Mouse (Mus musculus): ENCODE measurements around the gene Stx6. TPM values are rescaled to one million over a fixed set of nuclear protein-coding genes. Genes with fewer than 3 reads are reported as not detected.

Gene Stx6
- polyA plus RNA-seq, 1 experiment: 38.9 TPM

DNA sequence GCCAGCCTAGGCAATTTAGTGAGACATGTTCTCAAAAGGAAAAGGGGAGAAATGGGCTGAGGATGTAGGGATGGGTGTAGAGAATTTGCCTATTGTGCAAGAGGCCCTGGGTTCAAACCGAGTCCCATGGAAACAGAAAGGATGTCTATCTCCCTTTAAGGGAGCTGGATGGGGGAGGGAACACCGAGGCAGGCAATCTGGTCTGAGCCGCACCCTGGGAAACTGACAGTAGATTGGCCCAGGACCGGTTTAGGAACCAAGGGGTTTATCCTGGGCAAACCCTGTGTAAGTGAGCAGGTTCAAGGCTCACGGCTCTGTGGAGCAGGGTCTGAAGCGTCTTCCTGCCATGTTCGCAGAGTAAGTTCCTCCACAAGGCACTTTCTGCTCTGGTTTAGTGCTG is 87.0 kb downstream of the Stx6 start:
- Histone ChIP-seq H3K27ac (ENCODE audit: insufficient read depth, low read depth, low read length) (peak overlapping the region; percentile 94), H3K4me1 (ENCODE audit: control insufficient read depth, insufficient read depth, low read length) (peaks cover 26% of the 10 kb centered on the region), H3K27me3 (replicated peaks; ENCODE audit: control insufficient read depth, insufficient read depth, low read length) (no peaks in the 10 kb centered on the region), H3K4me3 (ENCODE audit: insufficient read depth, low read depth, low read length) (peak overlapping the region; percentile 81), H3K36me3 (ENCODE audit: control insufficient read depth, insufficient read depth, low read length) (no peaks in the 10 kb centered on the region; the same call in 1 of the 2 replicates)
- WGBS: 45% methylated on average over 7 of the region's 7 CpGs
- peak; percentile 70 for DNase-seq
- TF ChIP-seq CTCF (conservative IDR thresholded peaks at IDR 0.05; ENCODE audit: insufficient read depth, insufficient read length, low read depth, low read length) (no peak), POLR2A (IDR thresholded peaks at IDR 0.05; ENCODE audit: low read depth, low read length) (no peak)

DNA sequence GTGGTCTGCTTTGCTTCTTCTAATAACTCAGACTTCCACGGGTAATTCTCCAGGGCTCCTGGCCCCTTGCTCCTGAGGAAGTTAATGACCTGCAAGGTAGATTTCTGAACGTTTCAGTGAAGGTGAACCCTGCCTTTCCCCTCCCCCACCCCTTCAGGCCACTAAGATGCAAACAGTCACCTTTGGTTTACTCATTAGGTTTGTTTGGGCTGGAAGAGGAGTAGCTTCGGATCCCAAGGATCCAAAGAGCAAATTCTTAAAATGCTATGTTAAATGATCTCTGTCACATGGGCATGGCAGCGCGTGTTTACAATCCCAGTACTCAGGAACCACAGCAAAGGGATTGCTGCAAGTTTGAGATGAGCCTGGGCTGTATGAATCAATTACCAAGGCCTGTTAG is 88.9 kb downstream of the Stx6 start:
- H3K36me3 ChIP-seq (ENCODE audit: control insufficient read depth, insufficient read depth, low read length): no peaks in the 10 kb centered on the region
- no peaks in the 10 kb centered on the region for H3K27me3 ChIP-seq (replicated peaks; ENCODE audit: control insufficient read depth, insufficient read depth, low read length)
- no peak overlapping the region for H3K4me3 ChIP-seq (ENCODE audit: insufficient read depth, low read depth, low read length)
- H3K4me1 ChIP-seq (ENCODE audit: control insufficient read depth, insufficient read depth, low read length): peaks cover 22% of the 10 kb centered on the region
- peak overlapping the region; percentile 94 for H3K27ac ChIP-seq (ENCODE audit: insufficient read depth, low read depth, low read length)
- TF ChIP-seq CTCF (conservative IDR thresholded peaks at IDR 0.05; ENCODE audit: insufficient read depth, insufficient read length, low read depth, low read length) (no peak), POLR2A (IDR thresholded peaks at IDR 0.05; ENCODE audit: low read depth, low read length) (no peak)
- peak; percentile 88 for DNase-seq
- WGBS: 19% methylated on average over 5 of the region's 5 CpGs

DNA sequence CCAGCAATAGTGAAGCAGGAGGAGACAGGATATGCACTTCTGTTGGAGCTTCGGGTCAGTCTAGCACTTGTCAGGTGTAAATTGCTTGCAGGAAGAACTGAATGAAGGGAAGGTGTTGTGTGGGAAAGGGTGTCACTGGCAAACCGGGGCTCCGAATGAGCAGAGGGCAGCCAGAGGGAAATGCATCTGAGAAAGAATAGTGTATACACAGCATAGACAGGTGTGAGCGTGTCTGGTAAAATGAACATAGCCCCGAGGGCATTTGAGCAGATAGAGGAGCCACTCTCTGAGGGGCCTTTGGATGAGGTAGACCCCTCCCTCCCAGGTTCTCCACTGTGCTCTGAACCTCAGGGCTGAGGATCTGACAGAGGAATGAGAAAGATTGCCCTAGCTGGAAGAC is 89.5 kb downstream of the Stx6 start:
- Histone ChIP-seq H3K4me1 (ENCODE audit: control insufficient read depth, insufficient read depth, low read length) (peaks cover 28% of the 10 kb centered on the region), H3K4me3 (ENCODE audit: insufficient read depth, low read depth, low read length) (peak overlapping the region; percentile 9; the same call in 1 of the 2 replicates), H3K27me3 (replicated peaks; ENCODE audit: control insufficient read depth, insufficient read depth, low read length) (no peaks in the 10 kb centered on the region), H3K27ac (ENCODE audit: insufficient read depth, low read depth, low read length) (peak overlapping the region; percentile 94), H3K36me3 (ENCODE audit: control insufficient read depth, insufficient read depth, low read length) (no peaks in the 10 kb centered on the region)
- no peak for TF ChIP-seq POLR2A (IDR thresholded peaks at IDR 0.05; ENCODE audit: low read depth, low read length)
- 34% methylated on average over 5 of the region's 5 CpGs for WGBS
- no peak for DNase-seq

DNA sequence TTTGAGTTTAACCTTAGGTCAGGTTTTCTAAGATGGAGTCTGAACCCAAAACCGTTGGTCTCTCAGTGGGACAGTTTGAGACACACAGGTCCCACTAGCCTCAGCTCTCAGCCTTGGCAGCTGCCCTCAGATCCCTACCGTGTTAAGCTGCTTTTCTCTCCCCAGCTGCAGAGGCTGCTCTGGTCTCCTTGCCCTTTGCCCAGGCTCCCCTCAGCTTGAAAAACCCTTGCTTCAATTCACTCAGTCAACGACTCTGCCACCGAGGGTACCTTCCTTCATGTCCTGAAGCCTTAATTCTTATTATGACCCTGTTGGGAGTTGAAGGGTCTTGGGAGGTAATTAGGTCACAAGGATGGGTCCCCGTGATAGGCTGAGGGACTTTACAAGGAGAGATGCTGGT is 91.4 kb downstream of the Stx6 start:
- H3K36me3 ChIP-seq (ENCODE audit: control insufficient read depth, insufficient read depth, low read length): no peaks in the 10 kb centered on the region
- peak; percentile 76 for DNase-seq
- no peak overlapping the region for H3K4me3 ChIP-seq (ENCODE audit: insufficient read depth, low read depth, low read length)
- 38% methylated on average over 5 of the region's 5 CpGs for WGBS
- no peak for TF ChIP-seq CTCF (conservative IDR thresholded peaks at IDR 0.05; ENCODE audit: insufficient read depth, insufficient read length, low read depth, low read length)
- TF ChIP-seq POLR2A (IDR thresholded peaks at IDR 0.05; ENCODE audit: low read depth, low read length): no peak
- peaks cover 31% of the 10 kb centered on the region for H3K4me1 ChIP-seq (ENCODE audit: control insufficient read depth, insufficient read depth, low read length)
- peak overlapping the region; percentile 78 for H3K27ac ChIP-seq (ENCODE audit: insufficient read depth, low read depth, low read length)
- H3K27me3 ChIP-seq (replicated peaks; ENCODE audit: control insufficient read depth, insufficient read depth, low read length): no peaks in the 10 kb centered on the region

DNA sequence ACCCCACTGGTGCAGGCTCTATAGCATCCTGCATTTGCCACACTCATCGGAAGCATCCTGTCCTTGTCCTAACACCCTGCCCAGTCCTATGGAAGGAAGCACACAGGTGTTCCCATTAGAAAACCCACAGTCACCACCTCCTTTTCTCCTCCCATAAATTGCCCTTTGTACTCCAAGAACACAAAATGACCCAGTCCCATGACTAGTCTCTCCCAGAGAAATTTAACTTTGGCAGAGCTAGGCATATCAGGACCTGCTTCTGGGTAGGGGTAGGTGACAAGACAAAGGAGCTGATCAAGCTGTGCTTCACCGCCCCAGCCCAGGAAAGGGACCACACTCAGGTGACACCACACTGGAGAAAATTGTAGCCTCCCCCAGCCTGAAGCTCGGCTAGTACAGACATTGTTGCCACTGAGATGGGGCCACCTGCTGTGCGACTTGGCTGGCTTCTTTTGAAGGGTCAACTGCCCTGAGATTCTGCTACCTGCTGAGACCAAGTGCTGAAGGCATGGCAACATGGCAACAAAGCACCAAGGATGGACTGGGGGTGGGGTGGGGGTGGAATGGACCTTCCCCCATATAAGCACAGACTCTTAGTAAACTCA is 92.1 kb downstream of the Stx6 start:
- H3K27ac ChIP-seq (ENCODE audit: insufficient read depth, low read depth, low read length): peak overlapping the region; percentile 72
- no peaks in the 10 kb centered on the region for H3K27me3 ChIP-seq (replicated peaks; ENCODE audit: control insufficient read depth, insufficient read depth, low read length)
- DNase-seq: peak; percentile 89
- no peaks in the 10 kb centered on the region for H3K36me3 ChIP-seq (ENCODE audit: control insufficient read depth, insufficient read depth, low read length)
- no peak overlapping the region for H3K4me3 ChIP-seq (ENCODE audit: insufficient read depth, low read depth, low read length)
- WGBS: 40% methylated on average over 4 of the region's 4 CpGs
- H3K4me1 ChIP-seq (ENCODE audit: control insufficient read depth, insufficient read depth, low read length): peaks cover 31% of the 10 kb centered on the region
- TF ChIP-seq CTCF (conservative IDR thresholded peaks at IDR 0.05; ENCODE audit: insufficient read depth, insufficient read length, low read depth, low read length): no peak

DNA sequence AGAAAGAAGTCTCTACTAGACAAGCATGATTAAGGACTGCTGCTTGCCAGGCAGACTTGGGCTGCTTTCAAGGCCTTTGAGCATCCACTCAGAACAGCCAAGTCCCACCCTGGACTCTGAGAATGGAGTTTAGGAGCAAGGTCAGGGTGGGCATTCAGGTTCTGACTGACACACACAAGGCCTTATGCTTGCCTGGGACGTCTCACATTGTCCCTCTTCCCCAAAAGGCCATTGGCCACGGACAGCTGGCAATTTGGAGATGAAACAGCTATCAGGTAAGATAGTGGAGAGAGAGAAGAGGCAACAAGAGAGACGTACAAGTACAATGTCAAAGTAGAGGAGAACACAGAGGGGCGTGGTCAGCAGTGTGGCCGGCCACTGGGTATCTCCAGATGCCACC is 93.1 kb downstream of the Stx6 start:
- no peak for DNase-seq
- no peak overlapping the region for H3K27ac ChIP-seq (ENCODE audit: insufficient read depth, low read depth, low read length)
- H3K27me3 ChIP-seq (replicated peaks; ENCODE audit: control insufficient read depth, insufficient read depth, low read length): no peaks in the 10 kb centered on the region
- TF ChIP-seq POLR2A (IDR thresholded peaks at IDR 0.05; ENCODE audit: low read depth, low read length): no peak
- no peak for TF ChIP-seq CTCF (conservative IDR thresholded peaks at IDR 0.05; ENCODE audit: insufficient read depth, insufficient read length, low read depth, low read length)
- 77% methylated on average over 5 of the region's 5 CpGs for WGBS
- H3K4me1 ChIP-seq (ENCODE audit: control insufficient read depth, insufficient read depth, low read length): peaks cover 29% of the 10 kb centered on the region
- no peak overlapping the region for H3K4me3 ChIP-seq (ENCODE audit: insufficient read depth, low read depth, low read length)
- no peaks in the 10 kb centered on the region for H3K36me3 ChIP-seq (ENCODE audit: control insufficient read depth, insufficient read depth, low read length)

DNA sequence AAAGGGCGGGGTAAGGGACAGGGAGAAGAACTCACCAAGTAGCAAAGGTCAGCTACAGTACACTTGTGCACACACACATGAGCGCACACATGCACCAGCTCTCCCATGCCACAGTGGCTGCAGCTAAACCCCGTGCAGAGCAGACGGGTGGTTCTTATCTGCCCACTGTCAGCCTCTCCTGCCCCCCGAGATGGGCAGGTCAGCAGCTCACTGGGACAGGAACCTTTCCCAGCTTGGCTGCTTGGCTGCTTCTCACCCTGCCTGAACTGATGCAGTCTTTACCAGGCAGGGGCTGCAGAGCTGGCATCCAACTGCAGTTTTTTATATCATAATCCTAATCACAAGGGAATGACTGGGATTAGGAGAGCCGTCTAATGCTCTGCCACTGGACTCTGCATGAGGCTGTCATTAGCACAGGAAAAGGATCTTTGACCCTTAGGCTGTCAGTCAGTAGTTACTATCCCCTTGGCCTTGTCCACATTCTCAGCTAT is 94.2 kb downstream of the Stx6 start:
- no peak for TF ChIP-seq POLR2A (IDR thresholded peaks at IDR 0.05; ENCODE audit: low read depth, low read length)
- H3K36me3 ChIP-seq (ENCODE audit: control insufficient read depth, insufficient read depth, low read length): no peaks in the 10 kb centered on the region
- DNase-seq: peak; percentile 78
- peaks cover 20% of the 10 kb centered on the region; the same call in 1 of the 2 replicates for H3K4me1 ChIP-seq (ENCODE audit: control insufficient read depth, insufficient read depth, low read length)
- no peaks in the 10 kb centered on the region for H3K27me3 ChIP-seq (replicated peaks; ENCODE audit: control insufficient read depth, insufficient read depth, low read length)
- no peak overlapping the region for H3K4me3 ChIP-seq (ENCODE audit: insufficient read depth, low read depth, low read length)
- WGBS: 32% methylated on average over 6 of the region's 6 CpGs
- peak overlapping the region; percentile 62 for H3K27ac ChIP-seq (ENCODE audit: insufficient read depth, low read depth, low read length)
